In genomic region chr11:71891181-71891580, GRCm38 (mm10) we compare ENCODE assay signal across 19 mouse cellular contexts.
DNase-seq lines count a peak whose midpoint lies in the region; ATAC-seq and TF ChIP-seq lines count a peak whose summit lies in the region.
"Had no signal": no experiment of that assay in that cellular context is flagged by ENCODE, and none has a peak within 500 bp of the region (broad histone marks: within the 10 kb centered on the region; RNA-seq: fewer than 3 reads in every experiment).

No protein-coding gene starts in this region.

- no peak overlapping the region for H3K27ac ChIP-seq in hindbrain, postnatal 0 days
- H3K27ac ChIP-seq in hindbrain, embryonic 11.5 days (ENCODE audit: low read depth, low read length), result no peak overlapping the region
- H3K27ac ChIP-seq: embryonic facial prominence, embryonic 13.5 days; embryonic facial prominence, embryonic 15.5 days; forebrain, embryonic 10.5 days; forebrain, embryonic 12.5 days had no signal

- ATAC-seq in cerebellum, adult (ENCODE audit: insufficient number of reproducible peaks, low FRiP score, low TSS enrichment), result no peak
- no peak for ATAC-seq in hindbrain, postnatal 0 days
- ATAC-seq in hindbrain, embryonic 11.5 days (ENCODE audit: low FRiP score), result no peak
- ATAC-seq: forebrain, embryonic 14.5 days; forebrain, embryonic 16.5 days had no signal

- H3K9ac ChIP-seq in hindbrain, postnatal 0 days (replicated peaks; ENCODE audit: low read length), result no peak overlapping the region
- H3K9ac ChIP-seq in hindbrain, embryonic 11.5 days (ENCODE audit: low read depth, low read length), result no peak overlapping the region
- H3K9ac ChIP-seq: embryonic facial prominence, embryonic 13.5 days; embryonic facial prominence, embryonic 15.5 days; forebrain, embryonic 12.5 days had no signal

- no peaks in the 10 kb centered on the region for H3K36me3 ChIP-seq in hindbrain, postnatal 0 days (ENCODE audit: insufficient read depth, low read length)
- H3K36me3 ChIP-seq in hindbrain, embryonic 11.5 days (ENCODE audit: control insufficient read depth, insufficient read depth, low read length), result no peaks in the 10 kb centered on the region
- H3K36me3 ChIP-seq: embryonic facial prominence, embryonic 13.5 days; embryonic facial prominence, embryonic 15.5 days; forebrain, embryonic 10.5 days; forebrain, embryonic 12.5 days had no signal

- H3K4me1 ChIP-seq in hindbrain, postnatal 0 days (ENCODE audit: insufficient read depth, low read length), result no peaks in the 10 kb centered on the region
- H3K4me1 ChIP-seq in hindbrain, embryonic 11.5 days (replicated peaks; ENCODE audit: control insufficient read depth, insufficient read depth, low read length), result no peaks in the 10 kb centered on the region
- H3K4me1 ChIP-seq: embryonic facial prominence, embryonic 13.5 days; embryonic facial prominence, embryonic 15.5 days had no signal

- TF ChIP-seq CTCF in hindbrain, postnatal 0 days (IDR thresholded peaks at IDR 0.05; ENCODE audit: low read depth), result no peak

- H3K27me3 ChIP-seq in hindbrain, postnatal 0 days (ENCODE audit: insufficient read depth, low read length), result no peaks in the 10 kb centered on the region
- H3K27me3 ChIP-seq in hindbrain, embryonic 11.5 days (ENCODE audit: control insufficient read depth, insufficient read depth, low read length), result no peaks in the 10 kb centered on the region
- H3K27me3 ChIP-seq: embryonic facial prominence, embryonic 13.5 days; embryonic facial prominence, embryonic 15.5 days; forebrain, embryonic 12.5 days had no signal

- WGBS in hindbrain, postnatal 0 days, result 47% methylated on average over 1 of the region's 1 CpGs
- 65% methylated on average over 1 of the region's 1 CpGs for WGBS in hindbrain, embryonic 11.5 days

- DNase-seq in cerebellum, adult 9-10 months, result peak; percentile 30
- DNase-seq in cerebellum, adult 8-10 months, result no peak
- DNase-seq in cerebellum, postnatal 14 days, result peak; percentile 30 to 52
- DNase-seq in hindbrain, postnatal 0 days (ENCODE audit: low spot score), result peak; percentile 13
- DNase-seq in hindbrain, embryonic 11.5 days (ENCODE audit: low spot score), result no peak
- peak; percentile 43 for DNase-seq in brain, adult 2 months (ENCODE audit: low read depth, low spot score)
- no peak for DNase-seq in adrenal gland, postnatal 4 days (ENCODE audit: low spot score in 2 of 2)
- DNase-seq: adrenal gland, adult 2 months; adrenal gland, postnatal 10 days; adrenal gland, postnatal 25 days; embryo, embryonic 11 days had no signal

- H3K9me3 ChIP-seq in hindbrain, postnatal 0 days (ENCODE audit: low read length), result no peaks in the 10 kb centered on the region
- H3K9me3 ChIP-seq in hindbrain, embryonic 11.5 days (ENCODE audit: control insufficient read depth, low read length), result no peaks in the 10 kb centered on the region
- H3K9me3 ChIP-seq: embryonic facial prominence, embryonic 13.5 days; embryonic facial prominence, embryonic 15.5 days; forebrain, embryonic 10.5 days; forebrain, embryonic 12.5 days had no signal

- H3K4me2 ChIP-seq in hindbrain, postnatal 0 days (ENCODE audit: low read depth, low read length), result no peak overlapping the region
- no peak overlapping the region for H3K4me2 ChIP-seq in hindbrain, embryonic 11.5 days (replicated peaks; ENCODE audit: low read depth, low read length)
- H3K4me2 ChIP-seq: embryonic facial prominence, embryonic 13.5 days; embryonic facial prominence, embryonic 15.5 days; forebrain, embryonic 12.5 days had no signal

- H3K4me3 ChIP-seq in hindbrain, postnatal 0 days (ENCODE audit: low read length), result no peak overlapping the region
- H3K4me3 ChIP-seq in hindbrain, embryonic 11.5 days (ENCODE audit: low read depth, low read length), result no peak overlapping the region
- H3K4me3 ChIP-seq: embryonic facial prominence, embryonic 13.5 days; embryonic facial prominence, embryonic 15.5 days; erythroblast, embryonic 14.5 days; forebrain, embryonic 10.5 days; forebrain, embryonic 12.5 days had no signal

Comparison
In these comparisons a context has a peak if more than half of its experiments do, and no peak if none do; other contexts are left out.
1. DNase-seq: peak in cerebellum, adult 9-10 months (single experiment), cerebellum, postnatal 14 days (2 of 2), hindbrain, postnatal 0 days (single experiment) and brain, adult 2 months (single experiment); none in cerebellum, adult 8-10 months (single experiment), hindbrain, embryonic 11.5 days (single experiment) and adrenal gland, postnatal 4 days (0 of 2).